Mouse (Mus musculus) fibroblast of lung, adult 2 months (primary cell): ENCODE measurements around the gene Paqr8.

Experiments used
- DNase-seq: peaks from one replicate; pipeline ENCODE4 v3.0.0-alpha.2; 2011; ENCODE audit warnings: low read depth

The Paqr8 gene

DNA sequence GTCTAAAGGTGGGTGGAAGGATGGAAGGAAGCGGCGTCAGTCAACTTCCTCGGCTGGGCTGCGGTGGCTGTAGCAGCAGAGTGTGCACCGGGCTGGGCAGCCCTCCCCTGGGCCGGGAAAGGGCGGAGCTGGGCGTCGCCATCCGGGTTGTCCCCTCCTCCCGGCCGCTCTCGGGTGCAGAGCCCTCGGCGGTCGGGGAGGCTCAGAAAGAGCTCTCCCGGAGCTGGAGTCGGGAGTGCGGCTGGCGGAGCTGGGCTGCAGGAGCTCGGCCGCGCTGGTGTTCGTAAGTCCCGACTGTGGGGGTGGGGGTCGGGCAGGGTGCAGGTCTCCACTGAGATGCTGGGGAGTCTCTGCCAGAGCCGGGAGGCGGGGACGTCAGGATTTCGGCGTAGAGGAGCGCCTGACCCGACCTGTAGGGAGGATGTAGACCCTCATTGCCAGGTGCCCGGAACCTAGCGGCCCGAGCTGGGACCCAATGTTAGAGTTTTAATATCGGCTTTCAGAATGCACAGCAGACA is at the start of gene Paqr8:
Paqr8 (plus strand) TSS at position 203 of the 518 bp plus-strand sequence.
- DNase-seq, result no peak

DNA sequence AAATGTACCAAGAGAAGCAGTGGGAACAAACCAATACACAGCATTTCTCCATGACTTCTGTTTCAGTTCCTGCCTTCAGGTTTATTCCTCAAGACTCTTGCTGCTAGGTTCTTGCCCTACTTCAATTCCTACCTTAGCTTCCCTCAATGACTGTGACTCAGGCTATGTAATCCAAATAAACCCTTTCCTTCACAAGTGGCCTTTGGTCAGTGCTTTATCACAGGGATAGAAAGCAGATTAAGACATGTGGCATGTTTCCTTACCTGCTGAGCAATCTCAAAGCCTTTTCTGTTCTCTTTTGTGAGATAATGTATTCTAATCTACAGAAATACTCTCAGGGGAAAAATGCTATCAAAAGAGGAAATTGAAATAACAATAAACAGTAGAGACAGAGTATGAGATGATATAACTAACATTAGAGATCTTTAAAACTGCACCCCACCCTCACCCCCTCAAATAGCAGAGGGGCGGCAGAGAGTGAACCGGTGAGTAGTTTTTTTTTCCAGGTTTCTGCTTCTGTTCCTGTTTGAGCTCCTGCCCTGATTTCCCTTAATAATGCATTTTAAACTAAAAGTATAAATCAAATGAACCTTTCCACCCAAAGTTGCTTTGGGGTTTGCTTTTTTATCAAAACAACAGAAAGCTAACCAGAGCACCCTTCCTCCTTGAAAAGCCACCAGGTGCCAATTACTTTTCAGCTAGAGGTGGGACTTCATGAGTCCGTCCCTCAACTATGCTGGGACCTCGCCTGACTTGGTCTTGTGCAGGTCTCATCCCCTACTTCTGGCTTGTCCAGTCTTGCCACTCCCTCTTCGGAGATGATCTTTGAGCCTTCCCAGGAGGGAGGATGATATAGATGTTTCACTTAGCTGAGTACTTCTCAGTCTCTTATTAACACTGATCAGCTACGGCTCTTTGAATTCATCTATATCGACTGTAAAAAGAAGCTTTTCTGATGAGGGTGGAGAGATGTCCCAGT is 33.2 kb upstream of the Paqr8 start:
- no peak for DNase-seq

DNA sequence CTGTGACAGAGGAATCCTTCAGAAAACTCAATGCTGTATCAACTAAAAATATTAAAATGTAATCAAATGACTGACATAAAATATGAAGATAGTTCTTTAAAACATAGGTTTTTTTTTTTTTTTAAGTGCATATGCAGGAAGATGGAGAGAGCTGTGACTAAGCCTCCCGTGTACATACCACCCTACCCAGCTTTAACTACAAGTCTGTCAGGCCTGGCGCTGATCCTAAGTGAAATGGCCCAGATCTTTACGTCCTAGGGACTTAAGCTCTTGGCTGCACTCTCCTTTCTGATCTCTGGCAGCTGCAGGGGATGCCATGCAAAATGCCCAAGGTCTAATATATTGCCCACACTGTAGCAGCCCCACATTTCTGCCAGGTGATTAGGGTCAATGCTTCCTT is 29.6 kb upstream of the Paqr8 start:
- no peak for DNase-seq

DNA sequence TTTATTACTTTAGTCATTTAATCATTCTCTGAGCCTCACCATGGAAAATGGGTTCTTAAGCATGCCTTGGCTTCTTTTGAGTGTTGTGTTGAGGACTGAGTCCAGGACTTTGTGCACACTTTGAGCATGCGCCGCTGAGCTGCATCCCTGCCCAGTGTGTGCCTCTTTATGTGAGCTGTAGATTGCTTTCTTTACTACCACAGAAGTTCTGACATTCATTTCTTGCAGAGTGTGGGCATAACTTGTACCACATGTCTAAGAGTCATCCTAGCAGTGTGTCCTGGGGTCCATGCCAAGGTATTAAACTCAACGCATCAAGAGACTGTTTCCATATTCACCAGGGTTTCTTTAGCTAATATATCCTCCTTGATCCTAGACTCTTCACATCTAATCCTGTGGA is 28.5 kb upstream of the Paqr8 start:
- no peak for DNase-seq

DNA sequence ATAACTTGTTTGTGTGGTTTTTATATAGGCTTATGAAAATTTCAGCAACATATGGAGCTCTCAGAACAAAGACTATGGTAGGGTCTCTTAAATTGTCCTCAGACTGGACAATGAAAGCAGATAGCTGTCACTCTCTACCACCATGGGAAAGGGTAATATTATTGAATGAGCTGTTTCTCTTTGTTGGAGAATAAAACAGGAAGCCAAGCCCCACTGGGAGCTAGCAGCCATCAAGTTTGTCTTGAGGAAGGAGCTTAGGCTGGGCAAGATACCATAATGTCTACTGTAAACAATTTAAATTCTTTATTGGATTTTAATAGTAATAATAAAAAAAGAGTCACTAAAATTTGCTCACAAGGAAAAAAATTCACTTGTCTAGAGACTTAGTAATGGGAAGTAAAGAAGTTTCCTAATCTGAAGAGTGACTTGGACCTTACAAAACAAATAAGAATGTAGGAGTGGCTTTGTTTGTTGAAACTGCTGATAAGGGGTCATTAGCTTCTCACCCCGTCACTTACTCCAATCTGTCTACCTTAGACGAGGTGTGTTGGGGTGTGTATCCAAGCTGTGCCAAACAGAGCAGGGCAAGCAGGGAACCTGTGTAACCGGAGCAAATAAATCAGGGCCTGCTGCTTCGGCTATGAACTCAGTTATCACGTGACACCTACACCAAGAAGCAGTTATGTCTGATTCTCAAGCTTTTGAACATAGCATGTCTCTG is 26.8 kb upstream of the Paqr8 start:
- DNase-seq, result no peak

DNA sequence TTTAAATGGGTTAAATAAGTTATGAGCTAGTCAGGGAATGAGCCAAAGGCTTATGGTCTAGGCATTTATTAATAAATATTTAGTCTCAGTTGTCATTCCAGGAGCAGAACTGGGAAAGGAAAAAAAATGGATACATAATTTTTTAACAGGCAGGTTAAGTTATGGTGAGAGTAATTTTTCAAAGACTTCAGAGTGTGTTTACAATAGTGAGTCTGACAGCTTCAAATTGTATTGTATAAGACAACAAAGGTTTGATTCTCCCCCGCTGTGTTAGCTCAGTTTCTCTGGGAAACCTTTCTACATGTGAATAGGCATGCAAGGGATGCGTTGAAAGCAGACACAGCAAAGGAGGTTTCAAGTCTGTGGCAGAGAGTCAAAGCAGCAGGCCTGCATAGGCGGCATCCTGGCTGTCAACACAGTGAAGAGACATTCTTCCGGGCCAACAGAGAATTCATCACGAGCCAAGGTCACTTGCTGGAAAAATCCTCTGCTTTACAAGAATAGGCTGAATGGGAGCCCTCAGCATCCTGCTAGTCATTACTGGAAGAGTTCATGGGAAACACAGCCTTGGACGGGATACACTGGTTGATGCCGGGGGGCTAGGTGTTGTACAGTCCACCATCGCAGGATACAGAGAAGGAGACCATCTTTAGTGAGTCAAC is 23.0 kb upstream of the Paqr8 start:
- DNase-seq, result peak; percentile 18

DNA sequence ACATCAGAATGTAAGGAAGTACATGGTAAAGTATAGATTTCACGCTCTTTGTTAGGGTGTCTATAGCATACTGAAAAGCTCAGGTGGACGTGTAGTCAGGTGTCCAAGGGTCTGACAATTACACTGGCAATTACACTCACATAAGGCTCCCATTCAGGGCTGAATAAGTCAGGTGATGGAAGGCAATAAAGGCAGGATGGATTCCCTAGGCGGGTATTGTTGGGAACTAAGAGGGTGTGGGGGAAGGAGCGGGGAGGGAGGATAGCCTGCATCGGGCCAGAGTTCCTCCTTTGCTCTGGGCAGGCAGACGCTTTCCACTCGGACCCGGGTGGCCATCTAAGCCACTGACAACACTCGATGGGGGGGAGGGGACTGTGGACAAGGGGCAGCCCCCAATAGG is 22.4 kb upstream of the Paqr8 start:
- DNase-seq, result no peak

DNA sequence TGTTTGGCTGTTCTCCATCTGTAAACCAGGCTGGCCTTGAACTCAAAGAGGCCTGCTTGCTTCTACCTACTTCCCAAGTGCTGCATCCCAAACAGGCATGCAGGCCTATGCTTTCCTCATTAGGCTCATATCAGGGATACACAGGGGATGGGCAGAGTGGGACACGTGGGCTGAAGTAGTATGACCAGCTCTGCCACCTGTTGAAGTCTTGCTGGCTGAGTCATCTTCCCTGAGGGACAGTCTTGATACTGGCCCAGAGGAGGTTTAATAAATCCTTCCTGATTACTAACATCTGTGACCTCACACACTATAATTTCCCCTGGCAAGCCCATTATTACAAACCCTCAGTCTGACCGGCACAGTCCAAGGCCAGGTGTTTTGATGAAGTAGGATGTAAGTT is 19.5 kb upstream of the Paqr8 start:
- DNase-seq, result no peak

DNA sequence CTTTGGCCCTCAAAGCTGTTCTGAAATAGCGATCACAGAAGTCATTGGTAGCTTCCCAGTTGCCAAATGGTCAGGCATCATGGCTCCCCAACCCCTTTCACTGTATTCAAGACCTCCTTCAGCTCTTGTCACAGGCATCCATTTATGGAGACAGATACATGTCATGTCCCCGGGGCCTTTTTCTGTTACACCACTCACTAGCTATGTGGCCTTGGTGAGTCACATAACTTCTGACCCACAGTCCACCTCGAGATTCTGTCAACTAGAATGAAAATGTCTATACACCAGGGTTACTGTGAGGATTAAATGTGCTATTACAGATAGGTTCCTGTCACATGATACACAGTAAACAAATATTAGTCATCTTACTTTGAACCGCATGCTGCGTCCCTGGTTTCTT is 17.9 kb upstream of the Paqr8 start:
- DNase-seq, result no peak

DNA sequence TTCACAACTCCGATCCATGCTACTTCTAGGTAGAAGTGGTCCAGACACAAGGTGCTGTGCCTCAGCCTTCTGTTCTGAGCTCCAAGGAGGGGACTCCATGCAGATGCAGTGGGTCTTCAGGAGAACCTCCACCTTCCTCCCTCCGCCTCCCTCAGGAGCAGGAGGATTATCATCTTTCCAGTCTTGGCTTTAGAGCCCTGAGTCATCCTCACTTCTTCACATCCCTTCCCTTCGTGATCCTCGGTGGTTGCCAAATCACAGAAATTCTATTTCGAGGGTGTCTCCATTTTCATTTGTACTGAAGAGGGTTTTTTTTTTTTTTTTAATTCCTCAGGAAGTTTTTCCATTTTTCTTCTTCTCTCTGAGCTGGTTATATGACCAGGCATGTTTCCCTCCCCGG is 16.3 kb upstream of the Paqr8 start:
- DNase-seq, result no peak

DNA sequence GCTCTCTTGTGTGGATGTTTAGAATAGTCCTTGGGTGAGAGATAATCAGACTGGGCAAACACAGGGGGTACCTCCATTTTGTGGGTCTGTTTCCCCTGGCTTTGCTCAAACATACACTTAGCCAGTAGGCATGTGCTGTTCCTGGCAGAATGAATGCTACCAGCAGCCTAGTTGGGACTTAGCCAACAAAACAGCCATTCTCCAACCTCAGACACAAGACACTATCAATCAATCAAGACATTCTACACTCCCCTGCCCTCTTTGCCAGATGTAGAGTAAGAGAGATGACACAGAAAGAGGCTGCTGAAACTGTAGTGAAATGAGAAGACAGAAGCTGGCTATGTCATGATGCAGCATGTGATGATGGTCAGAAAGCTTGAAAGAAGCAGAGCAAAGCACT is 13.1 kb upstream of the Paqr8 start:
- DNase-seq, result no peak

DNA sequence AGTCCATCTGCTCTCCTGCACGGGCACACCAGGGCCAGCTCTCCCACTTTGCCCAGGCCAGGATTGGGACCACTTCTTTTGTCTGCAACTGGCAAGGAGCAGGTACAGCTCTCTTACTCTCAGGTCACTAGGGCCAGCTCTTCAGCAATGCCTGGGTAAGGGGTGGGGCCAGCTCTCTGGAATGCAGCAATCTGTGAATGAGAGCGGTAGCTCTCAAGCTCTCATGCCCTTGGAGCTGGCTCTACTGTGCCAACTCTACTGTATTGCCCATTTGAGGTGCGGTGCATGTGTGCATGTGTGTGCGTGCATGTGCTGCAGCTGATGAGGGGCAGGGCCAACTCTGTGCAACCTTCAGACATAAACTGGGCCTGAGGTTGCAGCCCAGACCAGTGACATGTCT is 11.0 kb upstream of the Paqr8 start:
- no peak for DNase-seq

DNA sequence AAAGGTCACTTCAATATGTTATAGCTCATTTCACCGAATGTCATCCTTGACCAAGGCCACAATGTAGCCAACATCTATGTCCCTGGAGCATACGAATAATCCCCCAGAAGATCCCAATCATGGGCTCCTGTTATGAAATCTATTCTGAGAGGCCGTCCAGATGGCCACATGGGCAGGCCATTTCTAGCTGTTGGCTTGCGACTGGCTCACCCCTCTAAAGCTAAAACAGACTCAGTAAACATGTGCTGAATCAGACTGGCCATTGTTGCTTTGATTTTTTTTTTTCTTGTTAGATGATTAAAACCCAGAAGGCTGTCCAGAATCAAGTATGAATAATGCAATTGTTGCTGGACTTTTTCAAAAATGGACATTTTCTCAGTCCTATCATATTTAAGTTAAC is 7.3 kb upstream of the Paqr8 start:
- DNase-seq, result no peak

DNA sequence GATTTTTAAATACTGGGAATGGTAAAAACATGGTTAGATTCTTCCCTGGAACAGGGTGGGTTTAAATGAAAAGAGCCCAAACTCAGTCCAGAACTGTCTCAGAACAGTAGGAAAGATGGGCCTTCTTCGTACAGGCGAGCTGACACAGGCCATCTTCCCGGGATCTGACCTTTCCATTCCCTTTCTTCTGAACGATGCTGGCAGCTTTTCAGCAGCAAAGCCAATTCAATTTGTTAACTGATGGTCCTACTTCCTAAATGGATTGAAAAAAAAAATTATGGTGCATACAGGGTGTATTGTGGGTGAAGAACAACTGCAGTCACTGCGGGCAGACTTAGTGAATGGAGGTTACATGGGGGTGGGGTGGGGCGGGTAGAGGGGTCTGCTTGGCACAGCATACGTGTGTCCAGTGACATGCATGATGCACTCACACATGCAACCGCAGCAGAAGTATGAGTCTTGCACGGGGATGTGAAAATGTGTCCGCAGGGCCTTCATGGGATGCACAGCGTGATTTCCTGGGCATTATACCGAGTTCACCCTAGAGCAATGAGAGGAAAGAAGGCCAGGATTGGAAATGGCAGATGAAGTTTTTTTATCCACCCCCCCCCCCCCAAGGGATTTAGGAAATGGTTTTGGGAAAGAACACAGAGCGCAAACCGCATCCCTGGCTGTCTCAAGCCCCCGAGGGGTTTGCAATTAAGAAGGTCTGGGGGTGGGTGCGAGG is 566 bp upstream of the Paqr8 start:
- DNase-seq, result no peak

DNA sequence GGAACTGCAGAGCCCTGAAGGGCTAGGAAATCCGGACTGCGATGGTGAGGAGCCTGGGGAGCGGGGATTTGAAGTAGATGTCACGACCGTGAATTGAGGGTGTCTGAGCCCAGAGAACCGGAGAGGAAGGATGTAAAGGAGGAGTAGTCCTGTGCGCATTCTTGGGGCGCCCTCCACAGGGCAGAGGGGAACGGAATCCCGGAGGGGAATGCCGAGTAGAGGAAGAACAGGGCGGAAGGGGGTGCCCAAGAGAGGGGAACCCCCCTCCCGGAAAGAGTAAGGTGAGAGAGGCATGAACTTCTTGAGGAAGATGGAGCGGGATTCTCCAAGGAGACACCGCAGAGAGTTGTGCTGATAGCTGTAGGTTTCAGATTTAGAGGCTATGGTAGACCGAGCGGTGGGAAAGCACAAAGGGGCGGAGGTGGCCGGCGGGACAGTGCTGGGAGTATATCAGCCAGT is 564 bp downstream of the Paqr8 start:
- no peak for DNase-seq

DNA sequence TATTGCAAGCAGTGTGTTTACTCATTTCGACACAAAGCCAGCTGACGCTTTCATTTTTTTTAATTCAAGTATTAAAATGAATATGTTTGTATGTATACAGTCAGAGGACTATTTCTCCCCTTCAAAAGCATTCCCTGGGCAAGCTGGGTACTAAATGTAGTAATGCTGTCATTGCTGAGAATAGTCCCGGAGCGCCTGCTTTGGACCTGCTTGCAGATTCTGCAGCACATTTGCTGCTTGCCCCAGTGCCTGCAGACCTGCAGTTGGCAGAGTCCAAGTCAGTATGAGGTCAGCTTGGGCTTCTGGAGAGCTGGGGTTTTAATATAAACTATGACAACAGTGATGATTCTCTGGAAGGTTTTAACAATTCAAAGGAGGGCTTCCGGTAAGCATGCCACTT is 2.7 kb downstream of the Paqr8 start:
- no peak for DNase-seq

DNA sequence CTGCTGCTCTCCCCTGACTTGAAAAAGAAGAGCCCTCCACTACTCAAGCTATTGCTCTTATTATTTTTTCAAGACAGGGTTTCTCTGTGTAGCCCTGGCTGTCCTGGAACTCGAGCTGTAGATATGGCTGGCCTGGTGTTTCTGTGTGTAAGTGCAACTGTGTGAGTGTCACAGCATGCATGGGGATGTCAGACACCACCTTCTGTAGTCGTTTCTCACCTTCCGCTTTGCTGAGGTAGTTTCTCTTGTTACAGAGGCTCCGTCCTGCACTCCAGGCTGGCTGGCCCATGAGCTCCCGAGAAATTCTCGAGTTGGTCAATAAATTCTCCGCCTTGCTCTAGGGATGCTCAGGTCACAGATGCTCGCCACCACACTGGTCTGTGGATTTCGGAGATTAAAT is 8.0 kb downstream of the Paqr8 start:
- no peak for DNase-seq

DNA sequence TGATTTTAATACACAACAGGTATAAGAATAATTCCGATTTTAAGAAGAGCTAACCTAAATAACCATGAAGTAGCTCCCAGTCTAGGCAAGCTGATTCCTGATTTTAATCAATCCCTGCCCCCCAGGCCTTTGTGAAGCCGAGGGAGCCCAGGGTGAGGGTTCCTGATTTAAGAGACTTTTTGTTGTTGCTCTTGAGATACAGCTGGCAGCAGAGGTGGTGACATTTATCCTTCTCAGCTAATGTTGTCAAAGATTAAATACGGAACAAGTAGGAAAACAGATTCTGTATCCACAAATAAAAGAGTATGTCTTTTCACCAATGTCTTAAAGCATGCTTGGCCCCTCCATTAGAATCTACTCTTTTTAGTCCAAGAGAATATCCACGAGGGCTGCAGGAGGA is 9.9 kb downstream of the Paqr8 start:
- DNase-seq, result no peak

DNA sequence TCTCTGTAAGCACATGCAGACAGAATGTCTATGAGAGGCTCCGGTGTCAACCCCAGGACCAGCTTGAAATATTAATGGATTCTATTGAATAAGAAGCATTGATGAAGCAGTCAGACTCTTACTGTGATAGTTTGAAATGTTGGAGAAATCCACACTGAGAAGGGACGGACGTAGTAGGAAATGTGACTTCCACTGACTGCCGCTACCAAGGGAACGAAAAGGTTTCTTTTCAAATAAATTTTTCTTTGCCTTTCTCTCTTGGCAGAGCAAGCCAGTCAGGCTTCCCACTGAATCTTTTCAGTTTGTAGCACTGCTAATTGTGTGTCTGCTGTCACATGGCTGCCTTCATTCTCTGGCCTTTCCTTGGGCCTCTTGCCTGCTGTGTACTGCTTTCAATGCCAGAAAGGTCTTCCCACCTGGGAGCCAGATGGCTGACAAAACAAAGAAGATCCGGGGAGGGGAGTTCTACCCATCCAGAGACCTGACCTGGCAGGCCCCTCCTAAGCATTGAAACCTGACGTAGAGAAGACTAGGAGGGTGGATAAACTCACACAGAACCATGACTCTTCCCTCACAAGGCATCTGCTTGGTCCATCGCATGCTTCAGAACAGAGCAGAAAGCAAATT is 15.2 kb downstream of the Paqr8 start:
- no peak for DNase-seq

DNA sequence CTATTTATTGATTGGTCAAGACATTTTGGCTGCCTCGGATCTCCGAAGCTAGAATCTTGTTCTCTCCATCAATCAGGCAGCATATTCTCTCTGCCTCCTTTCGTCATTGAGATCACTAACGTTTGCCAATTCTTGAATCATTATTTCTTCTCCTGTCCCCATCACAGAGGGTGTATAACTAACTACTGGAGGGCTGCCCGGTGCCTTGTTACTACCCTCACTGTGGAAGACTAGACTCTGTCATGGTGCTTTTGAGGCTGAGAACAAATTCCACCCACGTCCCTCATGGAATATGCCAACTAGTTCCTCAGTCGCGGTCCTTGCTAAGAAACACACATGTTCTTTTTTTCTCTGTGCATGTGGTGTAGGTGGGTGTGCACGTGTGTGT is 15.7 kb downstream of the Paqr8 start:
- no peak for DNase-seq

DNA sequence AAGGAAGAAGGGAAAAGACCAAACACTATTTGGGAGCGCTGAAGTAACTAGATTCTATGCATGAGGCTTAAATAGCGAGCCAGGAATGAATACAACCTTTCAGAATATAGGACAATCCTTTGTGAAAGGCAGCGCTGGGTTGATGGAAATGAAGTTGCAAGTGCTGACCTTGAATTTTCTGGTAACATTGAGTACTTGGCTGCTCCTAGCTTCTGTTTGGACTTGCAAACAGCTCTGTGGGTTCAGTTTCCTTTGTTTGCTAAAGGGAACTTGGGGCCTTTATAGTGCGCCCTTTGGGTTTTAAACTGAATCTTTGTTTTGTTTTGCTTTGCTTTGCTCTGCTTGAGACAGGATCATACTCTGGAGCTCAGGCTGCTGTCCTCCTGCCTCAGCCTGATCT is 18.1 kb downstream of the Paqr8 start:
- no peak for DNase-seq
